Mouse (Mus musculus) forebrain, embryonic 13.5 days (tissue): ENCODE results near the gene Olfr102. TPM values are rescaled to one million over a fixed set of nuclear protein-coding genes. Genes with fewer than 3 reads are reported as not detected.

ENCODE experiments used
- ATAC-seq: fragments of 200-750 bp; cut with Nextera tagmentation; 2 replicates; pipeline ENCODE4 v1.8.0; 2017
- H3K27ac ChIP-seq: fragments of 300-500 bp; sonication (generic); 2 replicates; pipeline ENCODE4 v1.5.1; 2015; ENCODE audit warnings: inconsistent platforms, mild to moderate bottlenecking, moderate library complexity
- H3K27me3 ChIP-seq: fragments of 300-500 bp; sonication (generic); 2 replicates; pipeline ENCODE4 v1.6.1; 2015; ENCODE audit warnings: mild to moderate bottlenecking, inconsistent platforms
- H3K36me3 ChIP-seq: fragments of 300-500 bp; sonication (generic); 2 replicates; pipeline ENCODE4 v1.6.1; 2015; ENCODE audit warnings: mild to moderate bottlenecking, inconsistent platforms; ENCODE audit not compliant: poor library complexity, severe bottlenecking
- H3K4me1 ChIP-seq: fragments of 300-500 bp; sonication (generic); 2 replicates; pipeline ENCODE4 v1.6.1; 2015; ENCODE audit warnings: inconsistent platforms
- H3K4me2 ChIP-seq: fragments of 300-500 bp; sonication (generic); 2 replicates; pipeline ENCODE4 v1.6.1; 2015; ENCODE audit warnings: inconsistent platforms, mild to moderate bottlenecking, moderate library complexity
- H3K4me3 ChIP-seq: fragments of 300-500 bp; sonication (generic); 2 replicates; pipeline ENCODE4 v1.5.1; 2015; ENCODE audit warnings: mild to moderate bottlenecking, inconsistent platforms
- H3K9ac ChIP-seq: fragments of 300-500 bp; sonication (generic); 2 replicates; pipeline ENCODE4 v1.6.1; 2015; ENCODE audit warnings: mild to moderate bottlenecking, inconsistent platforms
- H3K9me3 ChIP-seq: fragments of 300-500 bp; sonication (generic); replicated peaks from 2 replicates; pipeline ENCODE4 v1.6.1; 2016; ENCODE audit warnings: inconsistent platforms
- WGBS: fragments of 180-500 bp; shearing (Covaris S2); methylation state at CpG from one replicate; pipeline ENCODE4 v1.1.7; 2015; 5-methylcytosine and 5-hydroxymethylcytosine counted together
- polyA plus RNA-seq: library from polyadenylated mRNA; unstranded; fragments of >200 nt; fragmentation: Nextera tagmentation; extraction: Ambion mirVana; gene quantifications from 2 replicates; pipeline ENCODE4 v1.2.1, GENCODE M21; 2015

Gene Olfr102
- polyA plus RNA-seq, 1 experiment from 2014 or later: not detected

- no peak for ATAC-seq
- no peak within 1 kb of the TSS for H3K9ac ChIP-seq
- no peak within 1 kb of the TSS for H3K4me3 ChIP-seq
- no peak within 1 kb of the TSS for H3K27ac ChIP-seq
- no peaks in the 10 kb centered on the region for H3K36me3 ChIP-seq
- H3K4me1 ChIP-seq: no peaks in the 10 kb centered on the region
- WGBS: 90% methylated on average over 1 of the region's 1 CpGs
- H3K4me2 ChIP-seq: no peak within 1 kb of the TSS
- H3K9me3 ChIP-seq: no peaks in the 10 kb centered on the region
- no peaks in the 10 kb centered on the region for H3K27me3 ChIP-seq
Measured at GRCm38 (mm10) chr17:37263626-37264025, 53.2 kb downstream of the Olfr102 start, which contains the start of gene Olfr98. Gene Olfr98, minus strand, starts transcription at chr17:37263749.

Other genes starting within 250 kb of the Olfr102 start
- 0.09 and 0.10 TPM in 2 replicates for gene Olfr90, start 228.6 kb downstream of the Olfr102 start, polyA plus RNA-seq
- not detected in 2 replicates for gene Olfr91, start 218.8 kb downstream of the Olfr102 start, polyA plus RNA-seq
- not detected in 2 replicates for gene Olfr92, start 197.0 kb downstream of the Olfr102 start, polyA plus RNA-seq
- gene Olfr93, start 155.6 kb downstream of the Olfr102 start, polyA plus RNA-seq: not detected in 2 replicates
- gene Ubd, start 123.2 kb downstream of the Olfr102 start, polyA plus RNA-seq: not detected in 2 replicates
- gene Olfr94, start 116.1 kb downstream of the Olfr102 start, polyA plus RNA-seq: not detected in 2 replicates
- gene Olfr95, start 103.9 kb downstream of the Olfr102 start, polyA plus RNA-seq: not detected in 2 replicates
- not detected in 2 replicates for gene Olfr96, start 96.9 kb downstream of the Olfr102 start, polyA plus RNA-seq
- gene Olfr97, start 79.7 kb downstream of the Olfr102 start, polyA plus RNA-seq: not detected in 2 replicates
- gene Olfr98, start 53.3 kb downstream of the Olfr102 start, polyA plus RNA-seq: not detected in 2 replicates
- gene H2-M3, start 46.8 kb downstream of the Olfr102 start, polyA plus RNA-seq: 0.61 and 1.6 TPM in 2 replicates
- gene Olfr99, start 33.6 kb downstream of the Olfr102 start, polyA plus RNA-seq: not detected in 2 replicates
- not detected in 2 replicates for gene Olfr101, start 12.7 kb downstream of the Olfr102 start, polyA plus RNA-seq
- gene Olfr103, start 22.6 kb upstream of the Olfr102 start, polyA plus RNA-seq: not detected in 2 replicates
- not detected in 2 replicates for gene Olfr104-ps, start 42.5 kb upstream of the Olfr102 start, polyA plus RNA-seq
- gene Olfr105-ps, start 62.0 kb upstream of the Olfr102 start, polyA plus RNA-seq: not detected in 2 replicates
- gene Olfr106-ps, start 73.3 kb upstream of the Olfr102 start, polyA plus RNA-seq: not detected in 2 replicates
- gene Olfr107, start 82.2 kb upstream of the Olfr102 start, polyA plus RNA-seq: not detected in 2 replicates
- gene Olfr108, start 128.4 kb upstream of the Olfr102 start, polyA plus RNA-seq: not detected in 2 replicates
- gene Olfr109, start 141.9 kb upstream of the Olfr102 start, polyA plus RNA-seq: not detected in 2 replicates
- not detected in 2 replicates for gene H2-M2, start 166.5 kb upstream of the Olfr102 start, polyA plus RNA-seq
- not detected in 2 replicates for gene Olfr110, start 175.4 kb upstream of the Olfr102 start, polyA plus RNA-seq
- gene Olfr111, start 191.0 kb upstream of the Olfr102 start, polyA plus RNA-seq: not detected in 2 replicates